Mouse (Mus musculus): ENCODE measurements around the gene Agfg2. TPM values are rescaled to one million over a fixed set of nuclear protein-coding genes. Genes with fewer than 3 reads are reported as not detected.
A peak's percentile ranks its signal among the peaks of the same experiment; 100 is the strongest.

Gene Agfg2
- total and polyA plus RNA-seq, 2 experiments from 2014 or later: 15.5 to 28.8 TPM

DNA sequence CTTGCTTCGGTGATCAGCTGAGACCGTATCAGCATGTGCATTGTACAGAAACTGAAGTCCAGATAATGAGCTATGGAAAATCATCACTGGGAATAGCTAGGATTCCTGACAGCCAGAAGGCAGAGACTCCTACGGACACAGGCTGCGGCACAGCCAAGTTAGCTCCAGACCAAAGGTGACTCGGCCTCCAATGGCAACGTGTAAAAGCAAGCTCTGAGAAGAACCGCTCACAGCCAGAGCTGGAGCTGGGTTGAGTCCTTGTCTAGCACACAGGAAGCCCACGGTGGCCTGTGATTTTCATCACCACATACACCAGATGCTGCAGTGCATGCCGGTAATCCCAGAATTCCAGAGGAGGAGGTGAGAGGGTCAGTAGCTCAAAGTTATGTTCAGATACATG is 6.0 kb upstream of the Agfg2 start:
- no peak overlapping the region for H3K9ac ChIP-seq (replicated peaks; ENCODE audit: low read depth, low read length)
- H3K27me3 ChIP-seq (ENCODE audit: control insufficient read depth, insufficient read depth, low read length): no peaks in the 10 kb centered on the region
- ATAC-seq (ENCODE audit: insufficient read depth, low read depth) (peak; percentile 36; the same call in 1 of the 2 replicates), DNase-seq (ENCODE audit: low spot score) (no peak)
- no peaks in the 10 kb centered on the region for H3K36me3 ChIP-seq (replicated peaks; ENCODE audit: control insufficient read depth, insufficient read depth, low read length)
- TF ChIP-seq CTCF (IDR thresholded peaks at IDR 0.05; ENCODE audit: low read depth) (no peak), EP300 (IDR thresholded peaks at IDR 0.05; ENCODE audit: low read depth) (no peak)
- WGBS: 16% methylated on average over 9 of the region's 9 CpGs
- 0 out of 2 replicates have a peak, but pooled peaks cover 8% of the 10 kb centered on the region for H3K4me1 ChIP-seq (ENCODE audit: control insufficient read depth, insufficient read depth)
- no peak overlapping the region for H3K4me3 ChIP-seq (ENCODE audit: low read depth, low read length)
- no peak overlapping the region; the same call in 1 of the 2 replicates for H3K4me2 ChIP-seq (ENCODE audit: low read depth, low read length)
- H3K9me3 ChIP-seq (replicated peaks; ENCODE audit: control insufficient read depth, low read length): no peaks in the 10 kb centered on the region
- H3K27ac ChIP-seq (ENCODE audit: low read depth): peak overlapping the region; percentile 73

GRCm38 (mm10) chr5:137689974-137690373 is 5.4 kb upstream of the Agfg2 start:
- no peak overlapping the region for H3K4me2 ChIP-seq (ENCODE audit: low read depth, low read length)
- DNase-seq (ENCODE audit: low spot score) (no peak), ATAC-seq (ENCODE audit: insufficient read depth, low read depth) (no peak)
- H3K4me3 ChIP-seq (ENCODE audit: low read depth, low read length): no peak overlapping the region
- 0 out of 2 replicates have a peak, but pooled peaks cover 8% of the 10 kb centered on the region for H3K4me1 ChIP-seq (ENCODE audit: control insufficient read depth, insufficient read depth)
- WGBS: 71% methylated on average over 3 of the region's 3 CpGs
- H3K27ac ChIP-seq (ENCODE audit: low read depth): peak overlapping the region; percentile 73; the same call in 1 of the 2 replicates
- TF ChIP-seq CTCF (IDR thresholded peaks at IDR 0.05; ENCODE audit: low read depth) (no peak), EP300 (IDR thresholded peaks at IDR 0.05; ENCODE audit: low read depth) (no peak)
- no peaks in the 10 kb centered on the region for H3K9me3 ChIP-seq (replicated peaks; ENCODE audit: control insufficient read depth, low read length)
- H3K27me3 ChIP-seq (ENCODE audit: control insufficient read depth, insufficient read depth, low read length): no peaks in the 10 kb centered on the region
- no peak overlapping the region for H3K9ac ChIP-seq (replicated peaks; ENCODE audit: low read depth, low read length)
- no peaks in the 10 kb centered on the region for H3K36me3 ChIP-seq (replicated peaks; ENCODE audit: control insufficient read depth, insufficient read depth, low read length)

GRCm38 (mm10) chr5:137686127-137686790 is 1.7 kb upstream of the Agfg2 start:
- H3K4me3 ChIP-seq (ENCODE audit: low read depth, low read length): no peak overlapping the region
- WGBS: 63% methylated on average over 6 of the region's 6 CpGs
- no peaks in the 10 kb centered on the region; the same call in 1 of the 2 replicates for H3K36me3 ChIP-seq (replicated peaks; ENCODE audit: control insufficient read depth, insufficient read depth, low read length)
- ATAC-seq (ENCODE audit: insufficient read depth, low read depth) (no peak), DNase-seq (ENCODE audit: low spot score) (no peak)
- peaks cover 19% of the 10 kb centered on the region for H3K4me1 ChIP-seq (ENCODE audit: control insufficient read depth, insufficient read depth)
- H3K9me3 ChIP-seq (replicated peaks; ENCODE audit: control insufficient read depth, low read length): no peaks in the 10 kb centered on the region
- H3K9ac ChIP-seq (replicated peaks; ENCODE audit: low read depth, low read length): no peak overlapping the region
- H3K27ac ChIP-seq (ENCODE audit: low read depth): no peak overlapping the region; the same call in 1 of the 2 replicates
- TF ChIP-seq CTCF (IDR thresholded peaks at IDR 0.05; ENCODE audit: low read depth) (no peak), EP300 (IDR thresholded peaks at IDR 0.05; ENCODE audit: low read depth) (no peak)
- H3K4me2 ChIP-seq (ENCODE audit: low read depth, low read length): no peak overlapping the region
- H3K27me3 ChIP-seq (ENCODE audit: control insufficient read depth, insufficient read depth, low read length): no peaks in the 10 kb centered on the region

DNA sequence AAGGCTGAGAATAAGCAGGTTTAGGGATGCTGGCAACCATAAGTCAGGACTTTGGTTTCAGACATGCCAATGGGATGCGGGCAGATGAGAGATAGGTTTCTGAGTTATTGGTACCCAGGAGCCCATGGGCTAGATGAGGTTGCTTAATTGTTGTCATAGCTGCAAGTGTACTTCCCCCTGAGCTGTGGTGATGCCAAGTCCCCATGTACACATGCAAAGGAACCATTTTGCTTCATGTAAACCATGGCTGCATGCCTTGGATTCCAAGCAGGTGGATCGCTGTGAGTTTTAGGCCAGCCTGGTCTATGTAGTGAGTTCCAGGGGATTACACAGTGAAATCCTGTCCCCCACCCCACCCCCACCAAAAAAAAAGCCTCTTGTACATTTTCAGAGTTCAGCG is 1.1 kb upstream of the Agfg2 start:
- Histone ChIP-seq H3K4me3 (ENCODE audit: low read depth, low read length) (no peak overlapping the region), H3K36me3 (replicated peaks; ENCODE audit: control insufficient read depth, insufficient read depth, low read length) (no peaks in the 10 kb centered on the region; the same call in 1 of the 2 replicates), H3K27ac (ENCODE audit: low read depth) (no peak overlapping the region), H3K9me3 (replicated peaks; ENCODE audit: control insufficient read depth, low read length) (no peaks in the 10 kb centered on the region), H3K27me3 (ENCODE audit: control insufficient read depth, insufficient read depth, low read length) (no peaks in the 10 kb centered on the region), H3K9ac (replicated peaks; ENCODE audit: low read depth, low read length) (no peak overlapping the region), H3K4me2 (ENCODE audit: low read depth, low read length) (no peak overlapping the region), H3K4me1 (ENCODE audit: control insufficient read depth, insufficient read depth) (peaks cover 16% of the 10 kb centered on the region)
- whole genome bisulfite sequencing: 91% methylated on average over 3 of the region's 3 CpGs
- DNase-seq (ENCODE audit: low spot score): no peak
- no peak for TF ChIP-seq EP300 (IDR thresholded peaks at IDR 0.05; ENCODE audit: low read depth)
- no peak for TF ChIP-seq CTCF (IDR thresholded peaks at IDR 0.05; ENCODE audit: low read depth)
- no peak for ATAC-seq (ENCODE audit: insufficient read depth, low read depth)

DNA sequence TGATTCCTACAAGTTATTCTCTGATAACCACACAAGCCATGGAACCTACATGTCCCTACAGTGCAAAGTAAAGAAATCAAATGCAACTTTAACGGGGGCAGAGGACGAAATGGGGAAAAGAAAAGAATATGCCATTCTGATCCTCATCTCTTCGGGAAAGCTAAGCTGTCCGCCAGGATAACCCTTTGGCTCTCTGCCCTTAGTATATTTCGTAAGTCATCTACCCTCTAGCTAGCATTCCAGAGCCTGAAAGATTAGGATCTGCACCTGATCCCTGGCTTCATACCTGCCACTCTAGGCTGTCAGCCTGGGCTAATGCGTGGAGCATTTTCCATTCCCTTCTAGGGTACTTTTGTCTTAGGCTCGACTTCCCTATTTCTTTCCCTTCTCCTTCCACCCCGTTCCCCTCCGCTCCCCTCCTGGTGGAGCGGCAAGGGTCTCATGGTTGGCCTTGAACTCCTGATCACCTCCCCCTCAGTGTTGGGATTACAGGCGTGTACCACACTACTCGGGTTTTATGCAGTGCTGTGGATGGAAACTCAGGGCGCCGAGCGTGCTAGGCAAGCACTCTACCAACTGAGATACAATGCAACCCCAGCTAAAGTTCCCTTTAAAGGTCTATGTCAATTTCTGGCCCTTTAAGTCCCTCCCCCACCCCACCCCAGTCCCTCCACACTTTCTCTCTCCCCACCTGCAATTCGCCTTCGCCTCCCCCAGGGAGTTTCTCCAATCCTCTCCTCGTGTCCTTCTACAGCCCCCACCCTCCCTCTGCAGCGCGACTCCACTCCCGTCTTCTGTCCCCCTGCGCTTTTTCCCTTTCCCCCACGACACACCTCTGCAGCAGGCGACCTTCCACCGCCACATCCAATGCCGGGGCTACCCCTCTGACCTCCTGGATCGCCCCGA is 885 bp downstream of the Agfg2 start:
- no peaks in the 10 kb centered on the region for H3K27me3 ChIP-seq (ENCODE audit: control insufficient read depth, insufficient read depth, low read length)
- peak overlapping the region; percentile 65 for H3K4me3 ChIP-seq (ENCODE audit: low read depth, low read length)
- 7% methylated on average over 28 of the region's 28 CpGs for WGBS
- ATAC-seq (ENCODE audit: insufficient read depth, low read depth) (no peak), DNase-seq (ENCODE audit: low spot score) (no peak)
- peaks cover 11% of the 10 kb centered on the region for H3K4me1 ChIP-seq (ENCODE audit: control insufficient read depth, insufficient read depth)
- TF ChIP-seq CTCF (IDR thresholded peaks at IDR 0.05; ENCODE audit: low read depth): no peak
- no peak for TF ChIP-seq EP300 (IDR thresholded peaks at IDR 0.05; ENCODE audit: low read depth)
- H3K36me3 ChIP-seq (replicated peaks; ENCODE audit: control insufficient read depth, insufficient read depth, low read length): no peaks in the 10 kb centered on the region; the same call in 1 of the 2 replicates
- no peaks in the 10 kb centered on the region for H3K9me3 ChIP-seq (replicated peaks; ENCODE audit: control insufficient read depth, low read length)
- peak overlapping the region; percentile 85 for H3K4me2 ChIP-seq (ENCODE audit: low read depth, low read length)
- H3K27ac ChIP-seq (ENCODE audit: low read depth): peak overlapping the region; percentile 50
- H3K9ac ChIP-seq (replicated peaks; ENCODE audit: low read depth, low read length): peak overlapping the region; percentile 50
